Mouse (Mus musculus) liver, embryonic 14.5 days (tissue): ENCODE data around the gene Hint1.

Experiments used
- CTCF ChIP-seq: IDR thresholded peaks from 2 replicates; pipeline ENCODE4 v1.5.1; 2016; ENCODE audit warnings: antibody characterized with exemption, low read depth, control low read depth
- EP300 ChIP-seq: IDR thresholded peaks from 2 replicates; pipeline ENCODE4 v1.6.1; 2016; ENCODE audit warnings: antibody characterized with exemption, low read depth

DNA sequence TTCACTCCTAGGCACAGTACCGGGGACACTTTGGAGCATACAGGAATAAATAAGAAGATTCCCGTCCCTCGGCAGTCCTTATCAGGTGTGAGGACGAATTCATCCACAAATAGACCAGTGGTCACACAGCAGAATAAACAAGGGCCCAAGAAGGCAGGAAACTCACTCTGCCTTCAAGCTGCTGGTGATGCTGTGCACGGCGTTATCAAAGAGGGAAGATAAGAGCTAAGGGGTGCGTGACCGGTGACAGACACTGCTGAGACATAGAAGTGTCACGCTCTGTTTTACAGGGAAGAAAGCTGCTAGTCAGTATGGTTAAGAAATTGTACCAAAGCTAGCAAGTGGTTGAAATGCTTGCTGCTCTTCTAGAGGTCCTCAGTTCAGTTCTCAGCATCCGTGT lies 13.7 kb downstream of the Hint1 start:
- TF ChIP-seq EP300 = no peak
- no peak for TF ChIP-seq CTCF
